Mouse (Mus musculus): ENCODE data around the gene Olfr541. TPM values are rescaled to one million over a fixed set of nuclear protein-coding genes. Genes with fewer than 3 reads are reported as not detected.

Gene Olfr541
- polyA plus RNA-seq, 1 experiment from 2014 or later, result not detected

- 0 out of 2 replicates have a peak, but pooled peaks cover 3% of the 10 kb centered on the region for H3K9me3 ChIP-seq (replicated peaks)
- ATAC-seq, result no peak
- WGBS, result 82% methylated on average over 3 of the region's 3 CpGs
- no peaks in the 10 kb centered on the region for H3K4me1 ChIP-seq
- no peak overlapping the region for H3K27ac ChIP-seq
- H3K4me2 ChIP-seq, result no peak overlapping the region
- no peak overlapping the region for H3K9ac ChIP-seq
- no peaks in the 10 kb centered on the region for H3K36me3 ChIP-seq (ENCODE audit: poor library complexity, severe bottlenecking)
- H3K27me3 ChIP-seq, result no peaks in the 10 kb centered on the region
- H3K4me3 ChIP-seq, result no peak overlapping the region
These were observed 50.3 kb downstream of the Olfr541 start for GRCm38 (mm10) chr7:140747402-140747801.

DNA sequence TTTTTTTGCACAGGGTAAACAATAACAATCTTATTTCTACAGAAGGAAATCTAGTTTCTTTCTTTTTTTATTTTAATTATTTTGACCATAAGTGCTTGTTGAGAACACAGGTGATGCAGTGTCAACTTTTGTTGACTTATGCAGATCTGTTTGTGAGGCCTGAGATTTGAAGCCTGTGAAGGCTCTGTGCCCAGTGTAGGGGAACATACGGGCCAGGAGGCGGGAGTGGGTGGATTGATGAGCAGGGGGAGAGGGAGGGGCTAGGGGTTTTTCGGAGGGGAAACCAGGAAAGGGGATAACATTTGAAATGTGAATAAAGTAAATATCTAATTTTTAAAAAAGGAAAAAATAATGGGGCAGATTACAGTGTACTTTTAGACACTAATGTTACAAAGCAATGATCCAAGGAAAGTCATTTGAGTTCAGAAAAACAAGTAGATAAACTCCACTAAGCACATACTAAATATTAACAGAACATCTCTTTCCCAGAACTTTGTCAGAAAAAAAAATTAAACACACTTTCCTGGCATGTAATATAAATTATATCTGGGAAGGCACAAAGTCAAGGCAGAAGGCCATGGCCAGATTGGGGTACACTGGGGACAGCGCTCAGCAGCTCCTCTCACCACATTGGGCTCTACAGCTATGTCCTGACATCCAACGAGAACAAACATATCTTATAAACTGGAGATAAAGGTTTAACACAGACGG lies 51.2 kb downstream of the Olfr541 start:
- Histone ChIP-seq H3K36me3 (ENCODE audit: poor library complexity, severe bottlenecking) (no peaks in the 10 kb centered on the region), H3K4me2 (no peak overlapping the region), H3K4me1 (no peaks in the 10 kb centered on the region), H3K9ac (no peak overlapping the region), H3K9me3 (replicated peaks) (0 out of 2 replicates have a peak, but pooled peaks cover 3% of the 10 kb centered on the region), H3K27ac (no peak overlapping the region), H3K4me3 (no peak overlapping the region), H3K27me3 (no peaks in the 10 kb centered on the region)
- 88% methylated on average over 6 of the region's 6 CpGs for WGBS
- no peak for ATAC-seq

- no peak for ATAC-seq
- Histone ChIP-seq H3K4me3 (no peak overlapping the region), H3K36me3 (ENCODE audit: poor library complexity, severe bottlenecking) (no peaks in the 10 kb centered on the region), H3K27me3 (no peaks in the 10 kb centered on the region), H3K9me3 (replicated peaks) (peaks cover 7% of the 10 kb centered on the region; the same call in 1 of the 2 replicates), H3K27ac (no peak overlapping the region), H3K4me1 (no peaks in the 10 kb centered on the region), H3K4me2 (no peak overlapping the region), H3K9ac (no peak overlapping the region)
- WGBS, result 81% methylated on average over 3 of the region's 3 CpGs
These were observed 51.7 kb downstream of the Olfr541 start for GRCm38 (mm10) chr7:140748827-140749160.

GRCm38 (mm10) chr7:140754556-140754955 lies 57.5 kb downstream of the Olfr541 start:
- Histone ChIP-seq H3K36me3 (ENCODE audit: poor library complexity, severe bottlenecking) (no peaks in the 10 kb centered on the region), H3K9me3 (replicated peaks) (peaks cover 10% of the 10 kb centered on the region; the same call in 1 of the 2 replicates), H3K27ac (no peak overlapping the region), H3K4me1 (no peaks in the 10 kb centered on the region), H3K27me3 (no peaks in the 10 kb centered on the region), H3K4me2 (no peak overlapping the region), H3K9ac (no peak overlapping the region), H3K4me3 (no peak overlapping the region)
- no peak for ATAC-seq

Other genes with a start within 250 kb of the Olfr541 start
- not detected in 2 replicates for gene Olfr533, start 233.9 kb upstream of the Olfr541 start, polyA plus RNA-seq (2015; fragmentation: Nextera tagmentation; extraction: Ambion mirVana)
- not detected in 2 replicates for gene Olfr535, start 213.1 kb upstream of the Olfr541 start, polyA plus RNA-seq (2015; fragmentation: Nextera tagmentation; extraction: Ambion mirVana)
- not detected in 2 replicates for gene Olfr536, start 189.9 kb upstream of the Olfr541 start, polyA plus RNA-seq (2015; fragmentation: Nextera tagmentation; extraction: Ambion mirVana)
- gene Olfr538, start 129.4 kb upstream of the Olfr541 start, polyA plus RNA-seq (2015; fragmentation: Nextera tagmentation; extraction: Ambion mirVana), result not detected in 2 replicates
- gene Olfr46, start 96.0 kb upstream of the Olfr541 start, polyA plus RNA-seq (2015; fragmentation: Nextera tagmentation; extraction: Ambion mirVana), result 0.04 TPM in 1 of 2 replicates, not detected in the other
- gene Olfr61, start 68.3 kb upstream of the Olfr541 start, polyA plus RNA-seq (2015; fragmentation: Nextera tagmentation; extraction: Ambion mirVana), result not detected in 2 replicates
- gene Olfr53, start 50.8 kb upstream of the Olfr541 start, polyA plus RNA-seq (2015; fragmentation: Nextera tagmentation; extraction: Ambion mirVana), result not detected in 2 replicates
- 0.01 TPM in 1 of 2 replicates, not detected in the other for gene Olfr539, start 37.3 kb upstream of the Olfr541 start, polyA plus RNA-seq (2015; fragmentation: Nextera tagmentation; extraction: Ambion mirVana)
- not detected in 2 replicates for gene Olfr45, start 15.3 kb upstream of the Olfr541 start, polyA plus RNA-seq (2015; fragmentation: Nextera tagmentation; extraction: Ambion mirVana)
- not detected in 2 replicates for gene Cyp2e1, start 66.5 kb downstream of the Olfr541 start, polyA plus RNA-seq (2015; fragmentation: Nextera tagmentation; extraction: Ambion mirVana)
- 0.28 TPM in 1 of 2 replicates, not detected in the other for gene Syce1, start 90.6 kb downstream of the Olfr541 start, polyA plus RNA-seq (2015; fragmentation: Nextera tagmentation; extraction: Ambion mirVana)
- 8.7 and 10.6 TPM in 2 replicates for gene Zfp941, start 124.9 kb downstream of the Olfr541 start, polyA plus RNA-seq (2015; fragmentation: Nextera tagmentation; extraction: Ambion mirVana)
- gene Urah, start 137.8 kb downstream of the Olfr541 start, polyA plus RNA-seq (2015; fragmentation: Nextera tagmentation; extraction: Ambion mirVana), result not detected in 2 replicates
- gene Scgb1c1, start 148.3 kb downstream of the Olfr541 start, polyA plus RNA-seq (2015; fragmentation: Nextera tagmentation; extraction: Ambion mirVana), result not detected in 2 replicates
- not detected in 2 replicates for gene Odf3, start 150.5 kb downstream of the Olfr541 start, polyA plus RNA-seq (2015; fragmentation: Nextera tagmentation; extraction: Ambion mirVana)
- gene Gm45785, start 159.1 kb downstream of the Olfr541 start, polyA plus RNA-seq (2015; fragmentation: Nextera tagmentation; extraction: Ambion mirVana), result not detected in 2 replicates
- gene Ric8a, start 159.7 kb downstream of the Olfr541 start, polyA plus RNA-seq (2015; fragmentation: Nextera tagmentation; extraction: Ambion mirVana), result 65.7 and 80.4 TPM in 2 replicates
- gene Bet1l, start 160.3 kb downstream of the Olfr541 start, polyA plus RNA-seq (2015; fragmentation: Nextera tagmentation; extraction: Ambion mirVana), result 34.6 and 38.7 TPM in 2 replicates
- 310 and 318 TPM in 2 replicates for gene Psmd13, start 184.7 kb downstream of the Olfr541 start, polyA plus RNA-seq (2015; fragmentation: Nextera tagmentation; extraction: Ambion mirVana)
- 29.4 and 31.0 TPM in 2 replicates for gene Sirt3, start 185.0 kb downstream of the Olfr541 start, polyA plus RNA-seq (2015; fragmentation: Nextera tagmentation; extraction: Ambion mirVana)
- not detected in 2 replicates for gene Cox8b, start 203.2 kb downstream of the Olfr541 start, polyA plus RNA-seq (2015; fragmentation: Nextera tagmentation; extraction: Ambion mirVana)
- 0.22 and 0.28 TPM in 2 replicates for gene Nlrp6, start 223.6 kb downstream of the Olfr541 start, polyA plus RNA-seq (2015; fragmentation: Nextera tagmentation; extraction: Ambion mirVana)
- gene Pgghg, start 244.1 kb downstream of the Olfr541 start, polyA plus RNA-seq (2015; fragmentation: Nextera tagmentation; extraction: Ambion mirVana), result 8.2 and 9.4 TPM in 2 replicates

Measured in forebrain, embryonic 13.5 days (tissue).